Mouse (Mus musculus): ENCODE data around the gene Rab4b.

DNA sequence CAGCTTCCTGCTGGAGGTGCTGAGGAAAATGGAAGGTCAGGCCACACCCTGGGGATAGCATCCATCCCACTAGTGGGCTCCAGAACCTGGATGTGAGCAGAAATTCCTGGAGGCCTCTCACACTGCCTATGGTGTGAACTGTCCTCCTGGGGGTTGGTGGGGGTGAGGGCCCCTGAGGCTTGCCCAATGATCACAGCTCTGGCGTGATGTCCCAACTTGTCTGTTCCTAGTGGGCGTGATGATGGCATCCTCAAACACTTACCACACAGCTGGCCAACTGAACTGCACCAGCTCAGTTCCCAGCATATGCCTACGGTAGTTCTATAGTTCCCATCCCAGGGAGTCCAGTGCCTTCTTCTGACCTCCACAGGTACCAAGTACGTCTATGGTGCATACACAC, 53.7 kb downstream of the Rab4b start:
- TF ChIP-seq POLR2A (IDR thresholded peaks at IDR 0.05; ENCODE audit: borderline replicate concordance, low read depth, low read length) (no peak), CTCF (IDR thresholded peaks at IDR 0.05; ENCODE audit: low read depth, low read length) (no peak)
